Mouse (Mus musculus): ENCODE data around the gene Asb14.

DNA sequence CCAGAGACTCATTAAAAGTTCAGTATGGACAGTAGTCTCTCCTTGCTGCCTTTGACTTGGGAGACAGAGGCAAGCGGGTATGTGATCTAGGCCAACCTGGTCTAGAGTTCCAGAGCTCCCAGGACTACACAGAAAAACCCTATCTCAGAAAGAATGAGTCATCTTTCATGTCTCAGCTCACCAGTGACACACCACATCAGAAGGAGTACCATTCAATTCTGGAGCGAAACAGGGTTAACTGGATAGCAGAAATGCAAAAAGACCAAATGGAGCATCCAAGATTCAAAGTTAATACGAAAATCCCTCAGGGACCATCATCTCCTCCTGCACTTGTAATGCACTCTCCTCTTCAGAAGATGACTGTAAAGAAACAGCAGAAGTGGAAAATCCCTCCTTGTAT, 25.0 kb downstream of the Asb14 start:
- TF ChIP-seq CTCF (IDR thresholded peaks at IDR 0.05; ENCODE audit: extremely low read depth, insufficient read length, insufficient replicate concordance, low read depth, low read length) (no peak), POLR2A (IDR thresholded peaks at IDR 0.05; ENCODE audit: low read depth, low read length) (no peak)
